Mouse (Mus musculus) thymus, adult 2 months (tissue): ENCODE results near the gene Slc25a15. TPM values are rescaled to one million over a fixed set of nuclear protein-coding genes. Genes with fewer than 3 reads are reported as not detected.

ENCODE experiments used
- DNase-seq: peaks from one replicate; pipeline ENCODE4 v3.0.0; 2021
- H3K27ac ChIP-seq: fragments of 200-500 bp; 2 replicates; pipeline ENCODE4 v1.5.1; 2012; ENCODE audit warnings: low read length, control low read depth; ENCODE audit not compliant: control insufficient read depth, insufficient read depth
- H3K27me3 ChIP-seq: fragments of 200-500 bp; 2 replicates; pipeline ENCODE4 v1.6.1; 2012; ENCODE audit warnings: mild to moderate bottlenecking, low read length, moderate library complexity, mixed read lengths; ENCODE audit not compliant: control insufficient read depth, insufficient read depth
- H3K36me3 ChIP-seq: fragments of 200-500 bp; 2 replicates; pipeline ENCODE4 v1.6.1; 2012; ENCODE audit warnings: mild to moderate bottlenecking, low read length, moderate library complexity; ENCODE audit not compliant: control insufficient read depth, insufficient read depth
- H3K4me1 ChIP-seq: fragments of 200-500 bp; replicated peaks from 2 replicates; pipeline ENCODE4 v1.6.1; 2012; ENCODE audit warnings: low read length; ENCODE audit not compliant: control insufficient read depth, insufficient read depth
- H3K4me3 ChIP-seq: fragments of 200-500 bp; 2 replicates; pipeline ENCODE4 v1.5.1; 2012; ENCODE audit warnings: mild to moderate bottlenecking, low read length, control low read depth, moderate library complexity; ENCODE audit not compliant: control insufficient read depth, insufficient read depth
- CTCF ChIP-seq: fragments of 200-500 bp; IDR thresholded peaks from 2 replicates; pipeline ENCODE4 v1.5.1; 2012; ENCODE audit warnings: mild to moderate bottlenecking, control low read depth, low read length, moderate library complexity, borderline replicate concordance; ENCODE audit not compliant: control insufficient read depth, poor library complexity, insufficient read depth; ENCODE audit errors: extremely low read depth
- POLR2A ChIP-seq: fragments of 200-500 bp; IDR thresholded peaks from 2 replicates; pipeline ENCODE4 v1.6.1; 2012; ENCODE audit warnings: mild to moderate bottlenecking, low read length, control low read depth, moderate library complexity; ENCODE audit not compliant: control insufficient read depth, poor library complexity, insufficient read depth; ENCODE audit errors: extremely low read depth
- WGBS: fragments of 180-500 bp; shearing (Covaris S2); methylation state at CpG from one replicate; pipeline ENCODE4 v1.1.7; 2018; 5-methylcytosine and 5-hydroxymethylcytosine counted together
- polyA plus RNA-seq: library from polyadenylated mRNA; depleted of rRNA; stranded (reverse); fragments of >200 nt; gene quantifications from 2 replicates; pipeline ENCODE4 v1.2.3, GENCODE M21; 2012

Slc25a15 gene
- polyA plus RNA-seq, 1 experiment = 3.8 TPM

GRCm38 (mm10) chr8:22389874-22390273 lies 8.5 kb downstream of the Slc25a15 start:
- Histone ChIP-seq H3K27ac (no peak overlapping the region), H3K36me3 (no peaks in the 10 kb centered on the region)
- TF ChIP-seq CTCF (no peak), POLR2A (no peak)

GRCm38 (mm10) chr8:22385158-22385557 lies 13.2 kb downstream of the Slc25a15 start:
- Histone ChIP-seq H3K4me3 (no peak overlapping the region), H3K36me3 (no peaks in the 10 kb centered on the region), H3K4me1 (no peaks in the 10 kb centered on the region), H3K27me3 (no peaks in the 10 kb centered on the region), H3K27ac (no peak overlapping the region)
- 98% methylated on average over 6 of the region's 6 CpGs for WGBS
- TF ChIP-seq POLR2A (no peak), CTCF (no peak)
- DNase-seq = no peak

More at GRCm38 (mm10) chr8:22389874-22390273, 8.5 kb downstream of the Slc25a15 start:
- Histone ChIP-seq H3K4me1 (no peaks in the 10 kb centered on the region), H3K27me3 (no peaks in the 10 kb centered on the region), H3K4me3 (no peak overlapping the region)
- WGBS = 88% methylated on average over 10 of the region's 10 CpGs
- DNase-seq = no peak

DNA sequence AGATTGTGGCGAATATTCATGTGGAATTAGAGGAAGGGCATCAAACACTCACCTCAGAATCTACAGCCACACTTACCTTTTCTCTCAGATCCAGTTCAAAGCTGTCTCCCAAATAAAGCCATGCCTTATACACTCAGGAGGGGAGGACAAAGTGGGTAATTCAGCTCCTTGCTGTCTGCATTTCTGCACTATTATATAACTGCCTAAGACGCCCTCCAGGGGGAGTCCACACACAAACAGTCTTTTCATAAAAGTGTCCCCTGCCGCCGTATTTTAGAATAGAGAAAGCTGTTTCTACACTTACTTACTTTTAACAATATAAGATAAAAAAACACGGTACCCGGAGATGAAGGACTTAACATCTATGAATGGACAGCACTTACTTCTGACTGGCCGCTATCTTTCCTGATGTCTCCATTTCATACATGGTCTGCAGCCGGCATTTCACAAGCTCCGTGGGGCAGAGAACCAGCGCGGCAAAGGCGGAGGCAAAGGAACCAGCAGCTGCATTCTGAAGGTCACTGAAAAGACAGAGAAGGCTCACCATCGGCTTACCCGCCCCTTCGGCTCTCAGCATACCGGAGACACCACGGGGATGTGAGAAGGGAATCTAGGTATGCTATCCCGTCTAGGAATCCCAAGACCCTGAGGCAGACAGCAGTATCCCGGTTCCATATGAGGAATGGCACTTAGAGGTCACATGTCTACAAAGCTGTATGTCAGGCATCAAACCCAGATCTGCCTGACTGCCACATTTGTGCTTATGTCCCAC lies 15.4 kb downstream of the Slc25a15 start:
- Histone ChIP-seq H3K4me3 (no peak overlapping the region), H3K36me3 (no peaks in the 10 kb centered on the region), H3K27ac (no peak overlapping the region), H3K27me3 (no peaks in the 10 kb centered on the region), H3K4me1 (no peaks in the 10 kb centered on the region)
- WGBS = 93% methylated on average over 19 of the region's 19 CpGs
- no peak for TF ChIP-seq POLR2A
- no peak for TF ChIP-seq CTCF
- DNase-seq = no peak

- no peak overlapping the region for H3K4me3 ChIP-seq
- no peaks in the 10 kb centered on the region for H3K36me3 ChIP-seq
- WGBS = 97% methylated on average over 11 of the region's 11 CpGs
- H3K27ac ChIP-seq = no peak overlapping the region
- no peaks in the 10 kb centered on the region for H3K27me3 ChIP-seq
- TF ChIP-seq CTCF (no peak), POLR2A (no peak)
- no peaks in the 10 kb centered on the region for H3K4me1 ChIP-seq
- DNase-seq = no peak
Observed at GRCm38 (mm10) chr8:22380934-22381333, 17.5 kb downstream of the Slc25a15 start.

DNA sequence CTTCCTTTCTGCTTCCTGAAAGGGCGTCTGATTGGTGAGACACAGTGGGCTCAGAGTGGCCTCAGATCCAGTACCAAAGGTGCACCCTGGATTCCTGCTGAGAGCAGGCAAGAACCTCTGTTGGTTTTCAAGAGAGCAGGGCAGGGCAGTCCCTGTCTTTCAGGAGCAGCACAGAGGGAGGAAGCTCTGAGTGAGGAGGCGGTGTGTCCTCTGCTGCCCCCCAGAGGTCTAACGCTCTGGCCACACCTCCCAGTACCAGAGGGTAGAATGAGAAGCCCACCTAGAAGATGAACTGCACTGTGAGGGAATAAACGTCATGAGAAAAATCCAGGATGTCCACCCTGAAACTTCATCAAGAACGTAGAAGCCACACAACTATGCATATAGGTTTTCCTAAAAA lies 21.5 kb downstream of the Slc25a15 start:
- TF ChIP-seq CTCF (peak; percentile 77; the same call in 1 of the 2 replicates), POLR2A (no peak)
- Histone ChIP-seq H3K27ac (no peak overlapping the region), H3K36me3 (no peaks in the 10 kb centered on the region), H3K4me1 (no peaks in the 10 kb centered on the region), H3K4me3 (no peak overlapping the region), H3K27me3 (no peaks in the 10 kb centered on the region)
- peak; percentile 66 for DNase-seq
- 55% methylated on average over 5 of the region's 5 CpGs for WGBS

DNA sequence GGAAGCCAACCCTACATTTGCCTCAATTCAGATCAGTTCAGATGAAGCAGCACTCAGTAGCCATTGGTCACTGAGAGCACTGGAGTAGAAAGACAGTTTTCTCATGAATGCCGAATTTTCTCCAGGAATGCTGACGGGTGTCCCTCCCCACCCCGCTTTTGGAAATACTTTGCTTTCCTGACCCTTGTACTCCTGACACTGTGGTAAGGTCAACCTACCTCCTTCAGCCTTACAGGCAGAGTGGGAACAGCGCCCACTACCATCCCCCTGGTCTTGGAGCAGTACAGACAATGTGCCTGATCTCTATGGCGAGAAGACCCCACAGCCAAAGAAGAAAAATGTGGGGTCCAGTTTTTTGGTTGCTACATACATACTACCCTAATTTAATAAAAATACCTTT lies 22.1 kb downstream of the Slc25a15 start:
- H3K4me1 ChIP-seq = no peaks in the 10 kb centered on the region
- H3K27ac ChIP-seq = no peak overlapping the region
- no peak for DNase-seq
- TF ChIP-seq POLR2A (no peak), CTCF (no peak)
- H3K36me3 ChIP-seq = no peaks in the 10 kb centered on the region
- no peak overlapping the region for H3K4me3 ChIP-seq
- no peaks in the 10 kb centered on the region for H3K27me3 ChIP-seq
- 95% methylated on average over 5 of the region's 5 CpGs for WGBS

DNA sequence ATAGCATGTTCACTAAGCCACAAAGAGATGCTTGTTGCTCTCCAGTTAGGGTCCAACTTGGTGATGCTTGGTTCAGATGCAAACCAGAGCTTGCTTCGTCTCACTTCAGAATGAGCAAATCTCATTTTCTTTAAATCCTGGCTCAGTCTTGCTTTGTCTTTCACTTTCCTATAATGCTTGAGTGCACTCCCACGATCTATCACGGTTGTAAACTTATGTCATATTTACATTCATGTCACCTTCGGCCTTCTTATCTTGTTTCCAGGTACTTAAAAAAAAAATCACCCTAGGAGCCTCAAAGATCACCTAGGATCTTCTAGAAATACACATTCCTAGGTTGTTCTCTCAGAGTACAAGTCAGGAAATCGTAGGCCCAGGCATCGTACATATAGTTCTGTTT lies 38.5 kb downstream of the Slc25a15 start:
- H3K36me3 ChIP-seq = no peaks in the 10 kb centered on the region
- H3K27me3 ChIP-seq = no peaks in the 10 kb centered on the region
- no peak overlapping the region for H3K4me3 ChIP-seq
- TF ChIP-seq POLR2A (no peak), CTCF (no peak)
- no peak overlapping the region for H3K27ac ChIP-seq
- no peak for DNase-seq
- WGBS = 94% methylated on average over 6 of the region's 6 CpGs
- H3K4me1 ChIP-seq = no peaks in the 10 kb centered on the region

GRCm38 (mm10) chr8:22359359-22359758 lies 39.0 kb downstream of the Slc25a15 start:
- Histone ChIP-seq H3K4me1 (no peaks in the 10 kb centered on the region), H3K27ac (no peak overlapping the region), H3K27me3 (no peaks in the 10 kb centered on the region), H3K36me3 (no peaks in the 10 kb centered on the region), H3K4me3 (no peak overlapping the region)
- WGBS = 87% methylated on average over 6 of the region's 6 CpGs
- TF ChIP-seq CTCF (no peak), POLR2A (no peak)
- no peak for DNase-seq
